Mouse (Mus musculus) CH12.LX (cell line): ENCODE results near the gene Lcn8. TPM values are rescaled to one million over a fixed set of nuclear protein-coding genes. Genes with fewer than 3 reads are reported as not detected.
A peak's percentile ranks its signal among the peaks of the same experiment; 100 is the strongest.

ENCODE experiments used
- DNase-seq: peaks from one replicate; pipeline ENCODE4 v3.0.0-alpha.2; 2013; ENCODE audit errors: extremely low read depth
- H3K27ac ChIP-seq: 2 replicates; pipeline ENCODE4 v1.5.1; 2012; ENCODE audit warnings: low read depth, mild to moderate bottlenecking, control low read depth, moderate library complexity; ENCODE audit not compliant: insufficient read depth
- H3K27me3 ChIP-seq: replicated peaks from 2 replicates; pipeline ENCODE3; 2012; ENCODE audit warnings: inconsistent platforms
- H3K36me3 ChIP-seq, 2 experiments: replicated peaks in 1 of 2; 2 replicates each; pipeline versions ENCODE3 to v1.6.1; 2012; ENCODE audit warnings: inconsistent platforms in 1 of 2, low read length in 1 of 2, mild to moderate bottlenecking in 1 of 2, mixed read lengths in 1 of 2, moderate library complexity in 1 of 2; ENCODE audit not compliant: control insufficient read depth in 1 of 2, insufficient read depth in 1 of 2
- H3K4me1 ChIP-seq, 2 experiments: 2 replicates each; pipeline ENCODE4 v1.6.1; 2012; ENCODE audit warnings: inconsistent platforms in 1 of 2, moderate library complexity in 1 of 2; ENCODE audit not compliant: insufficient read depth in 2 of 2, control insufficient read depth in 1 of 2
- H3K4me2 ChIP-seq: 2 replicates; pipeline ENCODE4 v1.6.1; 2012; ENCODE audit warnings: low read depth, mild to moderate bottlenecking, control low read depth; ENCODE audit not compliant: poor library complexity, insufficient read depth, severe bottlenecking
- H3K4me3 ChIP-seq, 3 experiments: fragments of 150-350 bp in 1 of 3; sonication (generic) in 1 of 3; replicated peaks in 1 of 3; 2 replicates each; pipeline versions ENCODE3 to v1.5.1; 2011 to 2012; ENCODE audit warnings: low read depth in 2 of 3, low read length in 2 of 3, mild to moderate bottlenecking in 2 of 3, moderate library complexity in 2 of 3, control low read depth in 1 of 3, improper control_type of control experiment in 1 of 3, inconsistent platforms in 1 of 3, mixed read lengths in 1 of 3; ENCODE audit not compliant: poor library complexity in 1 of 3
- H3K79me2 ChIP-seq: replicated peaks from 2 replicates; pipeline ENCODE4 v1.6.1; 2012; ENCODE audit warnings: mild to moderate bottlenecking, moderate library complexity; ENCODE audit not compliant: control insufficient read depth, poor library complexity, insufficient read depth, severe bottlenecking; ENCODE audit errors: extremely low read depth
- H3K9ac ChIP-seq: 2 replicates; pipeline ENCODE4 v1.6.1; 2012; ENCODE audit warnings: low read depth, mild to moderate bottlenecking, control low read depth, moderate library complexity; ENCODE audit not compliant: insufficient read depth
- H3K9me3 ChIP-seq: replicated peaks from 2 replicates; pipeline ENCODE3; 2012; ENCODE audit warnings: low read length, inconsistent platforms, mixed read lengths
- CHD2 ChIP-seq: IDR thresholded peaks from 2 replicates; pipeline ENCODE4 v1.6.1; 2011; ENCODE audit warnings: low read length, improper control_type of control experiment
- CTCF ChIP-seq, 2 experiments: IDR thresholded peaks in 1 of 2; conservative IDR thresholded peaks in 1 of 2; 2 replicates each; pipeline ENCODE4 v1.5.1; 2011 to 2012; ENCODE audit warnings: low read depth in 2 of 2, low read length in 2 of 2, improper control_type of control experiment in 1 of 2, inconsistent platforms in 1 of 2, mild to moderate bottlenecking in 1 of 2, moderate library complexity in 1 of 2
- E2F4 ChIP-seq: IDR thresholded peaks from 2 replicates; pipeline ENCODE4 v1.6.1; 2011; ENCODE audit warnings: low read depth, low read length, improper control_type of control experiment; ENCODE audit not compliant: insufficient replicate concordance
- EP300 ChIP-seq: IDR thresholded peaks from 2 replicates; pipeline ENCODE4 v1.6.1; 2011; ENCODE audit warnings: low read length, improper control_type of control experiment
- ETS1 ChIP-seq: conservative IDR thresholded peaks from 2 replicates; pipeline ENCODE4 v1.6.1; 2012; ENCODE audit warnings: low read depth, mild to moderate bottlenecking, inconsistent platforms, low read length, improper control_type of control experiment, moderate library complexity
- GABPA ChIP-seq: IDR thresholded peaks from 2 replicates; pipeline ENCODE4 v1.6.1; 2012; ENCODE audit warnings: low read depth, low read length, improper control_type of control experiment, inconsistent platforms; ENCODE audit not compliant: insufficient replicate concordance
- HCFC1 ChIP-seq: IDR thresholded peaks from 2 replicates; pipeline ENCODE4 v1.6.1; 2012; ENCODE audit warnings: low read depth, mild to moderate bottlenecking, inconsistent platforms, low read length, improper control_type of control experiment
- IRF4 ChIP-seq: IDR thresholded peaks from 2 replicates; pipeline ENCODE4 v1.6.1; 2014; ENCODE audit warnings: low read depth, mild to moderate bottlenecking, inconsistent platforms, low read length, improper control_type of control experiment
- JUN ChIP-seq: IDR thresholded peaks from 2 replicates; pipeline ENCODE4 v1.6.1; 2011; ENCODE audit warnings: low read depth, mild to moderate bottlenecking, low read length, improper control_type of control experiment, moderate library complexity; ENCODE audit not compliant: insufficient read depth
- KAT2A ChIP-seq: IDR thresholded peaks from 2 replicates; pipeline ENCODE4 v1.6.1; 2012; ENCODE audit warnings: low read length, improper control_type of control experiment, inconsistent platforms; ENCODE audit not compliant: insufficient replicate concordance
- MAFK ChIP-seq: IDR thresholded peaks from 2 replicates; pipeline ENCODE4 v1.6.1; 2011; ENCODE audit warnings: low read length, improper control_type of control experiment; ENCODE audit not compliant: insufficient replicate concordance
- MAX ChIP-seq: IDR thresholded peaks from 2 replicates; pipeline ENCODE4 v1.6.1; 2011; ENCODE audit warnings: low read length, improper control_type of control experiment
- MXI1 ChIP-seq: IDR thresholded peaks from 2 replicates; pipeline ENCODE4 v1.6.1; 2011; ENCODE audit warnings: mild to moderate bottlenecking, low read depth, low read length, improper control_type of control experiment
- MYC ChIP-seq: IDR thresholded peaks from 2 replicates; pipeline ENCODE4 v1.6.1; 2011; ENCODE audit warnings: low read depth, mild to moderate bottlenecking, improper control_type of control experiment, low read length
- NELFE ChIP-seq: IDR thresholded peaks from 2 replicates; pipeline ENCODE4 v1.6.1; 2011; ENCODE audit warnings: low read depth, low read length, improper control_type of control experiment
- NRF1 ChIP-seq: IDR thresholded peaks from 2 replicates; pipeline ENCODE4 v1.6.1; 2014; ENCODE audit warnings: low read depth, mild to moderate bottlenecking, inconsistent platforms, low read length, improper control_type of control experiment, moderate library complexity
- PAX5 ChIP-seq: IDR thresholded peaks from 2 replicates; pipeline ENCODE4 v1.6.1; 2012; ENCODE audit warnings: low read length, inconsistent platforms, mixed read lengths
- POLR2A ChIP-seq: IDR thresholded peaks from 2 replicates; pipeline ENCODE4 v1.6.1; 2011; ENCODE audit warnings: low read depth, mild to moderate bottlenecking, improper control_type of control experiment, low read length
- RAD21 ChIP-seq: IDR thresholded peaks from 2 replicates; pipeline ENCODE4 v1.6.1; 2011; ENCODE audit warnings: low read depth, mild to moderate bottlenecking, low read length, improper control_type of control experiment, moderate library complexity
- RCOR1 ChIP-seq: conservative IDR thresholded peaks from 2 replicates; pipeline ENCODE4 v1.6.1; 2012; ENCODE audit warnings: low read depth, mild to moderate bottlenecking, inconsistent platforms, low read length, improper control_type of control experiment
- SIN3A ChIP-seq: IDR thresholded peaks from 2 replicates; pipeline ENCODE4 v1.6.1; 2012; ENCODE audit warnings: low read length, improper control_type of control experiment, inconsistent platforms
- SMC3 ChIP-seq: IDR thresholded peaks from 2 replicates; pipeline ENCODE4 v1.6.1; 2011; ENCODE audit warnings: low read depth, low read length, improper control_type of control experiment
- TBP ChIP-seq: conservative IDR thresholded peaks from 2 replicates; pipeline ENCODE4 v1.6.1; 2011; ENCODE audit warnings: low read depth, low read length, improper control_type of control experiment
- TCF12 ChIP-seq: IDR thresholded peaks from 2 replicates; pipeline ENCODE4 v1.6.1; 2014; ENCODE audit warnings: low read depth, mild to moderate bottlenecking, inconsistent platforms, low read length, improper control_type of control experiment
- UBTF ChIP-seq: IDR thresholded peaks from 2 replicates; pipeline ENCODE4 v1.6.1; 2012; ENCODE audit warnings: low read depth, mild to moderate bottlenecking, inconsistent platforms, low read length, improper control_type of control experiment, moderate library complexity
- USF1 ChIP-seq: IDR thresholded peaks from 2 replicates; pipeline ENCODE4 v1.6.1; 2014; ENCODE audit warnings: low read depth, mild to moderate bottlenecking, inconsistent platforms, low read length, improper control_type of control experiment
- ZC3H11A ChIP-seq: IDR thresholded peaks from 2 replicates; pipeline ENCODE4 v1.6.1; 2012; ENCODE audit warnings: low read depth, mild to moderate bottlenecking, inconsistent platforms, low read length, improper control_type of control experiment
- ZKSCAN1 ChIP-seq: IDR thresholded peaks from 2 replicates; pipeline ENCODE4 v1.6.1; 2012; ENCODE audit warnings: low read depth, inconsistent platforms, low read length, improper control_type of control experiment, borderline replicate concordance
- ZMIZ1 ChIP-seq: IDR thresholded peaks from 2 replicates; pipeline ENCODE4 v1.6.1; 2012; ENCODE audit warnings: low read depth, mild to moderate bottlenecking, inconsistent platforms, low read length, improper control_type of control experiment
- dilution Hi-C: fragments of 300-500 bp; cut with MboI; formaldehyde crosslinking; loops from 2 replicates; pipeline ENCODE4 v1.14.3; 2020; ENCODE audit warnings: low sequenced_read_pairs; ENCODE audit not compliant: extremely low pct_unique_long_range_greater_than_20kb, extremely low pct_ligation_motif_present
- in situ Hi-C: fragments of 300-500 bp; cut with MboI; formaldehyde crosslinking; loops from 3 replicates; pipeline ENCODE4 v1.14.3; 2019; ENCODE audit warnings: low sequenced_read_pairs, low pct_ligation_motif_present, low pct_unique_long_range_greater_than_20kb, mixed read lengths
- polyA plus RNA-seq: library from polyadenylated mRNA; unstranded; fragments of >175 nt; gene quantifications from 2 replicates; pipeline ENCODE4 v1.2.1, GENCODE M21; 2012; ENCODE audit warnings: low read depth; ENCODE audit not compliant: insufficient read length
- total RNA-seq, 2 experiments: library from RNA; depleted of rRNA; stranded (reverse); fragments of 300-350 nt in 1 of 2; fragments of >200 nt in 1 of 2; gene quantifications; 2 replicates each; pipeline ENCODE4 v1.2.3; 2012 to 2014

Lcn8 gene
- total and polyA plus RNA-seq, 3 experiments: not detected

DNA sequence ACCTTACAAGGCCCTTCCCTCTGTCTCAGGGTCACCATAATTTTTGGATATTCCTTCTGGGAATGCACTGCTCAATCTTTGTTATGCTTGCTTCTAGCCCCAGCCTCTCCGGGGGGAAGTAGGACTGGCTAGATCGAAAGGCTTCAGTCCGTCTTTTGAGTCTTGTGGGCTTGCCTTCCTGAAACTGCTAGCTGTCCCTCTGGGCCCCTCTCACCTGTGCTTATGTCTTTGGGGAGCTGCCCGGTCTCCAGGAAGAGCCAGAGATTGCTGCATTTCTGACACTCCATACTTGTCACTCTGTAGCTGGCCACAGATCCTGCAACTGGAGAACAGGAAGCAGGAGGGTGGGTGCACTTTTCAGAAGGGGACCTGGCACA, 32.1 kb upstream of the Lcn8 start:
- Histone ChIP-seq H3K9me3 (no peaks in the 10 kb centered on the region), H3K27me3 (peaks cover 35% of the 10 kb centered on the region), H3K4me3 (no peak overlapping the region), H3K27ac (no peak overlapping the region), H3K36me3 (peaks cover 0 to 3% of the 10 kb centered on the region in 2 experiments), H3K9ac (no peak overlapping the region), H3K4me2 (no peak overlapping the region), H3K4me1 (peaks cover 0 to 10% of the 10 kb centered on the region in 2 experiments; a peak in 2 of 4 replicates), H3K79me2 (no peaks in the 10 kb centered on the region)
- DNase-seq: no peak
- dilution Hi-C loops (no loop called here), in situ Hi-C loops (no loop called here)
- TF ChIP-seq SIN3A (no peak), ETS1 (no peak), POLR2A (no peak), MYC (no peak), TBP (no peak), USF1 (no peak), GABPA (no peak), KAT2A (no peak), IRF4 (no peak), ZC3H11A (no peak), ZMIZ1 (no peak), TCF12 (no peak), HCFC1 (no peak), PAX5 (no peak), JUN (no peak), CTCF (conservative IDR thresholded peaks at IDR 0.05 in 1 of 2, IDR thresholded peaks at IDR 0.05 in 1 of 2; ENCODE audit: low read depth in 2 of 2, low read length in 2 of 2) (no peak), E2F4 (no peak), RCOR1 (no peak)

DNA sequence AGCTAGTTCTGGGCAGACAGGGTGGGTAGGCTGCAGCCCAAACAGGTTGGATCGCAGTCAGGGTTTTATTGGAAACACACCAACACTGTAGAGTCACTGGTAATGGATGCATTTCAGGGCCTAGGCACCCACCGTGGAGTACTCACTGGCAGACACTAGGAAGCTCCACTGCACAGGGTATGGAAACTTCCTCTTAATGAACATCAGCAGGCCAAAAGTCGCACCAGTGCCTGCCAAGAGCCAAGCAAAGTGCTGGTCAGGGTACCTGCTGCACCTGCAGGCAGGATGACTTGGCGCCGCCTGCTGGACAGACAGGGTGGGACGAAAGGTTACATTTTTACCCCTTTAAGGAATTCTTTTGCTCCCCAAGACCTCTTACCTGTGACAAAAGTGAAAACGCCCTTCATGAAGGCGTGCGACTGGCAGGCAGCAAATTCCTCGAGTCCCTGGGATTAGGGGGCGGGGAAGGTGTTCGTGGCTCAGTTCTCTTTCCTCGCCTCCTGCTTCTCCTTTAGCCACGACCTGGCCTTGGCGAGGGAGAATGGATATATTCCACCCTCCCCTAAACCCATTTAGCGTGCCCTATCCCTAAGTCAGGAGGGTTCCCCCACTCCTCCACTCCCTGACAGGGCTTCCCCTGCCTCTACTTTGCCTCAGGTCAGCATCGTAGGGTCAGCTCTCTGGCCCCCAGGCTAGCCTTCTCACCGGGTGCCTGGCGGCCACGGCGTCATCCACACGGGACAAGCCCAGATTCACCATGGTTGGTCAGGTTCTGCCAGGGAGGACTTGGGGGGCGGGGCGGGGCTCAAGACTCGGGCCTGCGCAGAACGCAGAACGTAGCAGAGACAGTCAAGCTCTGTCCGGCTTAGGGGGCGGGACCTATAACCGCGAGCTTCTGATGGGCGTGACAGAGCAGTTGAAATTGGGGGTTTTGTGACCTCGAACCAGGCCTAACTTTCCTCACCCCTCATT, 31.4 kb upstream of the Lcn8 start, which contains the start of gene Tmem141:
TSS of gene Tmem141 (minus strand) at position 777 of the 972 bp plus-strand sequence.
- Histone ChIP-seq H3K27ac (no peak within 1 kb of the TSS), H3K79me2 (no peaks in the 10 kb centered on the region), H3K4me2 (peak within 1 kb of the TSS; percentile 82), H3K4me1 (peaks cover 0 to 10% of the 10 kb centered on the region in 2 experiments; a peak in 2 of 4 replicates), H3K4me3 (peak within 1 kb of the TSS; percentile 52 to 60 (median 56)), H3K27me3 (peaks cover 42% of the 10 kb centered on the region), H3K36me3 (peaks cover 0 to 3% of the 10 kb centered on the region in 2 experiments), H3K9me3 (no peaks in the 10 kb centered on the region), H3K9ac (peak within 1 kb of the TSS; percentile 51; the same call in 1 of the 2 replicates)
- in situ Hi-C loops: no loop called here
- peak; percentile 80 for DNase-seq
- dilution Hi-C loops: no loop called here
- TF ChIP-seq ETS1 (no peak), CTCF (conservative IDR thresholded peaks at IDR 0.05 in 1 of 2, IDR thresholded peaks at IDR 0.05 in 1 of 2; ENCODE audit: low read depth in 2 of 2, low read length in 2 of 2) (peak; percentile 69 to 74), MXI1 (no peak), NELFE (no peak), ZMIZ1 (no peak), ZC3H11A (no peak), RCOR1 (no peak), MAFK (no peak), SIN3A (no peak), ZKSCAN1 (no peak), TCF12 (peak; percentile 35; the same call in 1 of the 2 replicates), IRF4 (peak; percentile 27; the same call in 1 of the 2 replicates), USF1 (no peak), MAX (no peak), GABPA (no peak), TBP (no peak), RAD21 (peak; percentile 38), EP300 (no peak), CHD2 (no peak), UBTF (no peak), SMC3 (peak; percentile 54), PAX5 (no peak), NRF1 (peak; percentile 87)
